ENCODE assay signal across 8 mouse cellular contexts in the genomic region with DNA sequence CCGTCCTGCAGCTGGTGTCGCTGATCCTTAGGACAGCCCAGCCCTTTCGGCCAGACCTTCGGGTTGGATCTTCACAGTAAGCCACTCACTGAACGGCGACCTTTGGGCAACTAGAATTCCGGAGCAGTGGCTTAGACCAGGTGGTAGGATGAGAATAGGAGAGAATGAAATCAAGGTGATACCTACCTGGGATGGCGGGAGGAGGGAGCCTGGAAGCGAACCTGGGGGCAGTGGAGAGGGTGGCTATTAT. TPM values are rescaled to one million over a fixed set of nuclear protein-coding genes. Genes with fewer than 3 reads are reported as not detected.
DNase-seq lines count a peak whose midpoint lies in the region; ATAC-seq and TF ChIP-seq lines count a peak whose summit lies in the region.

No protein-coding gene starts in this region.

- H3K4me1 ChIP-seq in heart, embryonic 11.5 days (ENCODE audit: control insufficient read depth, insufficient read depth, low read length): peaks cover 5% of the 10 kb centered on the region
- H3K4me1 ChIP-seq in G1E (ENCODE audit: insufficient read depth, low read depth, low read length): peaks cover 20% of the 10 kb centered on the region
- peaks cover 16% of the 10 kb centered on the region for H3K4me1 ChIP-seq in hindbrain, embryonic 13.5 days (replicated peaks)

- WGBS in heart, embryonic 11.5 days (ENCODE audit: insufficient replicate concordance): under 1% methylated on average over 9 of the region's 9 CpGs
- under 1% methylated on average over 9 of the region's 9 CpGs for WGBS in hindbrain, embryonic 13.5 days
- 8% methylated on average over 9 of the region's 9 CpGs for WGBS in macrophage (ENCODE audit: missing documents)

- H3K79me2 ChIP-seq in macrophage (ENCODE audit: inconsistent target): no peaks in the 10 kb centered on the region

- peak overlapping the region; percentile 79 for H3K4me3 ChIP-seq in heart, embryonic 11.5 days (ENCODE audit: low read depth, low read length)
- H3K4me3 ChIP-seq in G1E (ENCODE audit: low read depth, low read length) (peak overlapping the region; percentile 69; the same call in 1 of the 2 replicates), macrophage (ENCODE audit: inconsistent target) (peak overlapping the region; percentile 21; the same call in 1 of the 2 replicates)
- peak overlapping the region; percentile 72 for H3K4me3 ChIP-seq in hindbrain, embryonic 13.5 days

- no peaks in the 10 kb centered on the region for H3K36me3 ChIP-seq in heart, embryonic 11.5 days (ENCODE audit: control insufficient read depth, insufficient read depth, low read length)
- no peaks in the 10 kb centered on the region for H3K36me3 ChIP-seq in G1E (replicated peaks)
- H3K36me3 ChIP-seq in hindbrain, embryonic 13.5 days: no peaks in the 10 kb centered on the region
- H3K36me3 ChIP-seq in macrophage (ENCODE audit: inconsistent target): no peaks in the 10 kb centered on the region

- no peak for ATAC-seq in heart, embryonic 11.5 days (replicated peaks; ENCODE audit: insufficient number of reproducible peaks, low FRiP score, low TSS enrichment)
- no peak for ATAC-seq in G1E (ENCODE audit: extremely low read depth, insufficient number of reproducible peaks, low FRiP score, poor library complexity, severe bottlenecking)
- ATAC-seq in hindbrain, embryonic 13.5 days (ENCODE audit: low FRiP score): no peak
- no peak for ATAC-seq in CD4-positive, CD25-positive, alpha-beta regulatory T cell, adult 4 months

- TF ChIP-seq CTCF in G1E (IDR thresholded peaks at IDR 0.05; ENCODE audit: low read depth, low read length): no peak

- peak overlapping the region; percentile 99 for H3K4me2 ChIP-seq in heart, embryonic 11.5 days
- peak overlapping the region; percentile 97 for H3K4me2 ChIP-seq in hindbrain, embryonic 13.5 days

- DNase-seq in heart, postnatal 4 days: no peak
- no peak for DNase-seq in G1E (ENCODE audit: low spot score)
- DNase-seq in cerebellum, adult 11-12 months: no peak
- no peak for DNase-seq in natural killer cell, adult 2 months (ENCODE audit: low spot score in 2 of 2)

- H3K27ac ChIP-seq in heart, embryonic 11.5 days (ENCODE audit: low read depth, low read length): no peak overlapping the region
- H3K27ac ChIP-seq in hindbrain, embryonic 13.5 days: no peak overlapping the region
- H3K27ac ChIP-seq in macrophage: no peak overlapping the region

- no peaks in the 10 kb centered on the region for H3K9me3 ChIP-seq in heart, embryonic 11.5 days (replicated peaks; ENCODE audit: control insufficient read depth, low read length)
- H3K9me3 ChIP-seq in G1E (replicated peaks): peaks cover 15% of the 10 kb centered on the region
- H3K9me3 ChIP-seq in hindbrain, embryonic 13.5 days: no peaks in the 10 kb centered on the region

- peak overlapping the region; percentile 77 for H3K9ac ChIP-seq in heart, embryonic 11.5 days (ENCODE audit: low read depth, low read length)
- peak overlapping the region; percentile 79 for H3K9ac ChIP-seq in hindbrain, embryonic 13.5 days

- H3K27me3 ChIP-seq in heart, embryonic 11.5 days (ENCODE audit: control insufficient read depth, insufficient read depth, low read length): peaks cover 13% of the 10 kb centered on the region
- H3K27me3 ChIP-seq in G1E (ENCODE audit: insufficient read depth, low read length): peaks cover 38% of the 10 kb centered on the region
- H3K27me3 ChIP-seq in hindbrain, embryonic 13.5 days: peaks cover 41% of the 10 kb centered on the region

RNA-seq across cellular contexts. Expression of gene Ism2, which starts 0.9 kb away (rescaled TPM):
- polyA plus RNA-seq in heart, embryonic 11.5 days (2014; fragmentation: Nextera tagmentation; extraction: Ambion mirVana): 0.44 and 0.83 TPM in 2 replicates
- 1 to 10 TPM in 1 of 2 experiments, under 1 TPM in 1; 0.52 to 1.0 TPM for total RNA-seq in heart, postnatal 4 days (2021)
- total RNA-seq in G1E (2014; fragmentation: Nextera tagmentation) (not detected in 2 replicates), G1E (2017) (0.05 TPM in 1 of 2 replicates, not detected in the other)
- polyA plus RNA-seq in G1E (2012) (not detected in 2 replicates), macrophage (2018) (0.19 TPM in 1 of 3 replicates, not detected in the others)
- 1.1 and 1.2 TPM in 2 replicates for polyA plus RNA-seq in hindbrain, embryonic 13.5 days (2015; fragmentation: Nextera tagmentation; extraction: Ambion mirVana)
- under 1 TPM in 5 of 26 experiments, not detected in 21; 0.36 to 0.49 (median 0.45) TPM for total RNA-seq in macrophage (2018; cell fraction: chromatin; rRNA removed)
- under 1 TPM in 19 of 26 experiments, not detected in 7; 0.05 to 0.27 (median 0.14) TPM for total RNA-seq in macrophage (2018; cell fraction: cytosol; rRNA removed)
- 1 to 10 TPM in 1 of 26 experiments, under 1 TPM in 9, not detected in 16; 0.17 to 3.4 (median 0.53) TPM for total RNA-seq in macrophage (2018; cell fraction: nucleus; rRNA removed)
- not detected for polyA plus RNA-seq in CD4-positive, CD25-positive, alpha-beta regulatory T cell, adult 4 months (2017; shearing (Covaris generic))

RNA-seq across cellular contexts. Expression of gene Ahsa1, which starts 34.1 kb away (rescaled TPM):
- 196 and 214 TPM in 2 replicates for polyA plus RNA-seq in heart, embryonic 11.5 days (2014; fragmentation: Nextera tagmentation; extraction: Ambion mirVana)
- 100 to 1,000 TPM in 1 of 2 experiments, 10 to 100 TPM in 1; 99.4 to 101 TPM for total RNA-seq in heart, postnatal 4 days (2021)
- total RNA-seq in G1E (2014; fragmentation: Nextera tagmentation) (117 and 144 TPM in 2 replicates), G1E (2017) (400 and 401 TPM in 2 replicates)
- polyA plus RNA-seq in G1E (2012) (207 and 209 TPM in 2 replicates), macrophage (2018) (198 to 597 TPM (median 364 TPM) in 3 replicates)
- polyA plus RNA-seq in hindbrain, embryonic 13.5 days (2015; fragmentation: Nextera tagmentation; extraction: Ambion mirVana): 193 and 214 TPM in 2 replicates
- 100 to 1,000 TPM in 3 of 26 experiments, 10 to 100 TPM in 23; 25.2 to 122 (median 54.0) TPM for total RNA-seq in macrophage (2018; cell fraction: chromatin; rRNA removed)
- total RNA-seq in macrophage (2018; cell fraction: cytosol; rRNA removed): 100 to 1,000 TPM; 179 to 317 (median 235) TPM
- 100 to 1,000 TPM in 12 of 26 experiments, 10 to 100 TPM in 14; 64.5 to 239 (median 97.0) TPM for total RNA-seq in macrophage (2018; cell fraction: nucleus; rRNA removed)
- 100 to 1,000 TPM; 146 to 154 TPM for polyA plus RNA-seq in CD4-positive, CD25-positive, alpha-beta regulatory T cell, adult 4 months (2017; shearing (Covaris generic))

RNA-seq across cellular contexts. Expression of gene Vipas39, which starts 34.3 kb away (rescaled TPM):
- 34.8 and 36.9 TPM in 2 replicates for polyA plus RNA-seq in heart, embryonic 11.5 days (2014; fragmentation: Nextera tagmentation; extraction: Ambion mirVana)
- total RNA-seq in heart, postnatal 4 days (2021): 10 to 100 TPM; 28.1 to 28.4 TPM
- 31.6 and 36.4 TPM in 2 replicates for total RNA-seq in G1E (2014; fragmentation: Nextera tagmentation)
- 42.4 and 43.1 TPM in 2 replicates for total RNA-seq in G1E (2017)
- 1.2 and 1.3 TPM in 2 replicates for polyA plus RNA-seq in G1E (2012)
- polyA plus RNA-seq in hindbrain, embryonic 13.5 days (2015; fragmentation: Nextera tagmentation; extraction: Ambion mirVana): 57.7 and 62.4 TPM in 2 replicates
- total RNA-seq in macrophage (2018; cell fraction: chromatin; rRNA removed): 100 to 1,000 TPM in 20 of 26 experiments, 10 to 100 TPM in 6; 59.7 to 286 (median 145) TPM
- total RNA-seq in macrophage (2018; cell fraction: cytosol; rRNA removed): 100 to 1,000 TPM in 18 of 26 experiments, 10 to 100 TPM in 8; 86.9 to 143 (median 107) TPM
- 100 to 1,000 TPM in 10 of 26 experiments, 10 to 100 TPM in 16; 57.2 to 164 (median 87.3) TPM for total RNA-seq in macrophage (2018; cell fraction: nucleus; rRNA removed)
- 106 to 155 TPM (median 136 TPM) in 3 replicates for polyA plus RNA-seq in macrophage (2018)
- 10 to 100 TPM; 42.1 to 55.2 TPM for polyA plus RNA-seq in CD4-positive, CD25-positive, alpha-beta regulatory T cell, adult 4 months (2017; shearing (Covaris generic))

Comparison
In these comparisons a context has a peak if more than half of its experiments do, and no peak if none do; other contexts are left out.
1. H3K4me3 ChIP-seq: peak in every context shown above with its lines; median percentile 79 in heart, embryonic 11.5 days; 72 in hindbrain, embryonic 13.5 days; 69 in G1E; 21 in macrophage.
2. RNA of gene Vipas39, which starts 34.3 kb away (polyA plus RNA-seq): 106 to 155 TPM in macrophage, 57.7 to 62.4 TPM in hindbrain, embryonic 13.5 days, 42.1 to 55.2 TPM in CD4-positive, CD25-positive, alpha-beta regulatory T cell, adult 4 months and 34.8 to 36.9 TPM in heart, embryonic 11.5 days; 1.2 to 1.3 TPM in G1E; every median in the first group is over 10 times any median in the second.